Mouse (Mus musculus) stomach, embryonic 14.5 days (tissue): ENCODE results near the gene Cltb. TPM values are rescaled to one million over a fixed set of nuclear protein-coding genes. Genes with fewer than 3 reads are reported as not detected.

Experiments used
- ATAC-seq: fragments of 200-750 bp; cut with Nextera tagmentation; 2 replicates; pipeline ENCODE4 v1.8.0; 2017; ENCODE audit warnings: low read depth, moderate TSS enrichment; ENCODE audit not compliant: insufficient number of reproducible peaks, insufficient read depth, low FRiP score
- H3K27ac ChIP-seq: fragments of 300-500 bp; sonication (generic); 2 replicates; pipeline ENCODE4 v1.5.1; 2014; ENCODE audit warnings: mild to moderate bottlenecking, low read length, moderate library complexity, mixed read lengths
- H3K27me3 ChIP-seq: fragments of 300-500 bp; sonication (generic); 2 replicates; pipeline ENCODE4 v1.6.1; 2014; ENCODE audit warnings: low read length, control low read depth, mixed read lengths; ENCODE audit not compliant: control insufficient read depth, insufficient read depth
- H3K36me3 ChIP-seq: fragments of 300-500 bp; sonication (generic); 2 replicates; pipeline ENCODE4 v1.6.1; 2014; ENCODE audit warnings: mild to moderate bottlenecking, control low read depth, low read length, moderate library complexity, mixed read lengths; ENCODE audit not compliant: control insufficient read depth, insufficient read depth
- H3K4me1 ChIP-seq: fragments of 300-500 bp; sonication (generic); 2 replicates; pipeline ENCODE4 v1.6.1; 2014; ENCODE audit warnings: low read length, control low read depth, mixed read lengths; ENCODE audit not compliant: control insufficient read depth, insufficient read depth
- H3K4me2 ChIP-seq: fragments of 300-500 bp; sonication (generic); replicated peaks from 2 replicates; pipeline ENCODE4 v1.6.1; 2014; ENCODE audit warnings: low read depth, low read length, control low read depth
- H3K4me3 ChIP-seq: fragments of 300-500 bp; sonication (generic); 2 replicates; pipeline ENCODE4 v1.5.1; 2014; ENCODE audit warnings: low read depth, low read length, control low read depth
- H3K9ac ChIP-seq: fragments of 300-500 bp; sonication (generic); replicated peaks from 2 replicates; pipeline ENCODE4 v1.6.1; 2014; ENCODE audit warnings: low read depth, mild to moderate bottlenecking, control low read depth, low read length, moderate library complexity, mixed read lengths
- H3K9me3 ChIP-seq: fragments of 300-500 bp; sonication (generic); 2 replicates; pipeline ENCODE4 v1.6.1; 2016; ENCODE audit warnings: low read depth, low read length, control low read depth; ENCODE audit not compliant: control insufficient read depth
- WGBS: fragments of 180-500 bp; shearing (Covaris S2); extraction: QIAGEN DNeasy Blood & Tissue Kit; methylation state at CpG from one replicate; pipeline ENCODE4 v1.1.7; 2014; 5-methylcytosine and 5-hydroxymethylcytosine counted together
- polyA plus RNA-seq: library from polyadenylated mRNA; unstranded; fragments of >200 nt; fragmentation: Nextera tagmentation; extraction: Ambion mirVana; gene quantifications from 2 replicates; pipeline ENCODE4 v1.2.1, GENCODE M21; 2014

The Cltb gene
- polyA plus RNA-seq, 1 experiment from 2014 or later, result 40.3 TPM

- Histone ChIP-seq H3K4me3 (peak within 1 kb of the TSS; percentile 83), H3K9ac (peak within 1 kb of the TSS; percentile 70), H3K9me3 (no peaks in the 10 kb centered on the region), H3K36me3 (peaks cover 18% of the 10 kb centered on the region; the same call in 1 of the 2 replicates), H3K4me2 (peak within 1 kb of the TSS; percentile 66), H3K4me1 (no peaks in the 10 kb centered on the region), H3K27ac (peak within 1 kb of the TSS; percentile 71; the same call in 1 of the 2 replicates), H3K27me3 (no peaks in the 10 kb centered on the region)
- WGBS, result under 1% methylated on average over 51 of the region's 51 CpGs
- peak; percentile 98 for ATAC-seq
Observed at GRCm38 (mm10) chr13:54589996-54590951, 20.9 kb downstream of the Cltb start, which contains the start of the genes Nop16 and Higd2a. Gene Nop16, minus strand, starts transcription at chr13:54590090. Gene Higd2a, plus strand, starts transcription at chr13:54590207.

GRCm38 (mm10) chr13:54589414-54589995, 21.6 kb downstream of the Cltb start:
- Histone ChIP-seq H3K27ac (no peak overlapping the region), H3K9me3 (no peaks in the 10 kb centered on the region), H3K4me1 (no peaks in the 10 kb centered on the region), H3K4me2 (peak overlapping the region; percentile 66), H3K36me3 (peaks cover 21% of the 10 kb centered on the region), H3K4me3 (peak overlapping the region; percentile 83), H3K27me3 (no peaks in the 10 kb centered on the region), H3K9ac (peak overlapping the region; percentile 47)
- ATAC-seq, result peak; percentile 7
- WGBS, result 1% methylated on average over 24 of the region's 24 CpGs

- H3K9me3 ChIP-seq, result no peaks in the 10 kb centered on the region
- no peaks in the 10 kb centered on the region for H3K27me3 ChIP-seq
- H3K4me1 ChIP-seq, result no peaks in the 10 kb centered on the region
- no peak overlapping the region for H3K4me2 ChIP-seq
- H3K27ac ChIP-seq, result no peak overlapping the region
- no peak for ATAC-seq
- WGBS, result 86% methylated on average over 11 of the region's 11 CpGs
- H3K36me3 ChIP-seq, result peaks cover 44% of the 10 kb centered on the region
- H3K4me3 ChIP-seq, result no peak overlapping the region
- H3K9ac ChIP-seq, result no peak overlapping the region
Observed at GRCm38 (mm10) chr13:54585831-54586230, 25.3 kb downstream of the Cltb start.

GRCm38 (mm10) chr13:54582860-54583259, 28.3 kb downstream of the Cltb start:
- no peaks in the 10 kb centered on the region for H3K4me1 ChIP-seq
- no peaks in the 10 kb centered on the region for H3K27me3 ChIP-seq
- ATAC-seq, result no peak
- no peak overlapping the region for H3K4me2 ChIP-seq
- no peak overlapping the region for H3K9ac ChIP-seq
- no peaks in the 10 kb centered on the region for H3K9me3 ChIP-seq
- 85% methylated on average over 5 of the region's 5 CpGs for WGBS
- H3K36me3 ChIP-seq, result peaks cover 65% of the 10 kb centered on the region
- no peak overlapping the region for H3K27ac ChIP-seq
- no peak overlapping the region for H3K4me3 ChIP-seq

GRCm38 (mm10) chr13:54582126-54582525, 29.0 kb downstream of the Cltb start:
- H3K4me3 ChIP-seq, result no peak overlapping the region
- no peaks in the 10 kb centered on the region for H3K4me1 ChIP-seq
- no peaks in the 10 kb centered on the region for H3K27me3 ChIP-seq
- ATAC-seq, result no peak
- H3K36me3 ChIP-seq, result peaks cover 62% of the 10 kb centered on the region
- no peak overlapping the region for H3K4me2 ChIP-seq
- 74% methylated on average over 10 of the region's 10 CpGs for WGBS
- H3K27ac ChIP-seq, result no peak overlapping the region
- no peaks in the 10 kb centered on the region for H3K9me3 ChIP-seq
- H3K9ac ChIP-seq, result no peak overlapping the region

- no peak overlapping the region for H3K4me3 ChIP-seq
Observed at GRCm38 (mm10) chr13:54581385-54581784, 29.8 kb downstream of the Cltb start.

GRCm38 (mm10) chr13:54577652-54578507, 33.3 kb downstream of the Cltb start:
- Histone ChIP-seq H3K4me2 (no peak overlapping the region), H3K36me3 (peaks cover 39% of the 10 kb centered on the region), H3K9me3 (no peaks in the 10 kb centered on the region), H3K4me3 (no peak overlapping the region), H3K9ac (no peak overlapping the region), H3K27me3 (no peaks in the 10 kb centered on the region), H3K27ac (no peak overlapping the region), H3K4me1 (peaks cover 12% of the 10 kb centered on the region)
- WGBS, result 85% methylated on average over 21 of the region's 21 CpGs
- ATAC-seq, result no peak

More at GRCm38 (mm10) chr13:54581385-54581784, 29.8 kb downstream of the Cltb start:
- no peak for ATAC-seq
- peaks cover 62% of the 10 kb centered on the region for H3K36me3 ChIP-seq
- no peak overlapping the region for H3K9ac ChIP-seq
- no peaks in the 10 kb centered on the region for H3K27me3 ChIP-seq
- peaks cover 5% of the 10 kb centered on the region for H3K4me1 ChIP-seq
- H3K9me3 ChIP-seq, result no peaks in the 10 kb centered on the region
- no peak overlapping the region; the same call in 1 of the 2 replicates for H3K27ac ChIP-seq
- no peak overlapping the region for H3K4me2 ChIP-seq
- WGBS, result 60% methylated on average over 2 of the region's 2 CpGs

GRCm38 (mm10) chr13:54575489-54575888, 35.7 kb downstream of the Cltb start:
- Histone ChIP-seq H3K4me2 (peak overlapping the region; percentile 61), H3K36me3 (peaks cover 24% of the 10 kb centered on the region), H3K27me3 (no peaks in the 10 kb centered on the region), H3K9me3 (no peaks in the 10 kb centered on the region), H3K4me3 (peak overlapping the region; percentile 98), H3K27ac (peak overlapping the region; percentile 69; the same call in 1 of the 2 replicates), H3K4me1 (peaks cover 12% of the 10 kb centered on the region), H3K9ac (peak overlapping the region; percentile 86)
- WGBS, result 2% methylated on average over 19 of the region's 19 CpGs
- ATAC-seq, result no peak
